Mouse (Mus musculus): Measurements from ENCODE around the gene Olfr165.
"Not testable (repeated sequence)": the region's sequence is repeated elsewhere in the genome, so short reads cannot be mapped to it uniquely, and the experiment has no call there.

Olfr165 gene

GRCm38 (mm10) chr16:19423034-19423433 is at the start of gene Olfr165:
Olfr165 (minus strand) TSS chr16:19423134.
- no peak for DNase-seq (ENCODE audit: low spot score in 2 of 2)

GRCm38 (mm10) chr16:19464365-19464764 is 41.4 kb upstream of the Olfr165 start:
- no peak for DNase-seq (ENCODE audit: low spot score in 2 of 2)

- not testable (repeated sequence) for DNase-seq (ENCODE audit: low spot score in 2 of 2)
These were observed 35.8 kb upstream of the Olfr165 start for GRCm38 (mm10) chr16:19458741-19459140.

GRCm38 (mm10) chr16:19387984-19388383 is 35.0 kb downstream of the Olfr165 start:
- no peak for DNase-seq (ENCODE audit: low spot score in 2 of 2)
